Mouse (Mus musculus): Measurements from ENCODE around the gene Scap. TPM values are rescaled to one million over a fixed set of nuclear protein-coding genes. Genes with fewer than 3 reads are reported as not detected.
"Not testable (repeated sequence)": the region's sequence is repeated elsewhere in the genome, so short reads cannot be mapped to it uniquely, and the experiment has no call there.

Scap gene
- total and polyA plus RNA-seq, 3 experiments: 24.7 to 48.9 (median 40.4) TPM

DNA sequence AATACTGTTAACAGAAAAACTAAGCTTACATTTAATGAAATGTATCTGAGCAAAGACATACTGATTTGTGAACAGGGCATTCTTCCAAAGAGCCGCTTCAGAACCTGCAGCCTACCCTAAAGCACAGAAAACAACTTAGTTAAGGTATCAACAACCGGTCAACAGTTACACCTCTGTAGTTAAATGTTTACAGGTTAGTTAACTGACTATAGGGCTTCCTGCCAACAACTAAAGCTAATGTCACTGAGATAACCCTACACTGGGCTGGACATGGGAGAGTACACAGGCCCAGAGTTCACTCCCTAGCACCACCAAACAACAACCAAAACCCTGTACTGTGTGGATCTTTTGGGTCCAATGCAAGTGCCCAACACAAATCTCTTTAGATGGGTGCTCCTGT, 69.6 kb downstream of the Scap start:
- no peak overlapping the region for H3K27ac ChIP-seq (ENCODE audit: insufficient read depth, low read depth)
- H3K79me2 ChIP-seq (replicated peaks; ENCODE audit: control insufficient read depth, extremely low read depth, insufficient read depth, poor library complexity, severe bottlenecking): peaks cover 33% of the 10 kb centered on the region
- in situ Hi-C loops (cut with MboI; ENCODE audit: low pct_ligation_motif_present, low pct_unique_long_range_greater_than_20kb, low sequenced_read_pairs) (no loop called here), dilution Hi-C loops (cut with MboI; ENCODE audit: extremely low pct_ligation_motif_present, extremely low pct_unique_long_range_greater_than_20kb, low sequenced_read_pairs) (no loop called here)
- H3K4me3 ChIP-seq (replicated peaks in 1 of 3; ENCODE audit: low read depth in 2 of 3, low read length in 2 of 3, poor library complexity in 1 of 3): no peak overlapping the region
- no peak for DNase-seq (ENCODE audit: extremely low read depth)
- peaks cover 4 to 53% of the 10 kb centered on the region in 2 experiments; a peak in 3 of 4 replicates for H3K4me1 ChIP-seq (ENCODE audit: control insufficient read depth in 1 of 2, insufficient read depth in 2 of 2)
- H3K27me3 ChIP-seq (replicated peaks): no peaks in the 10 kb centered on the region
- H3K4me2 ChIP-seq (ENCODE audit: insufficient read depth, low read depth, poor library complexity, severe bottlenecking): no peak overlapping the region
- no peaks in the 10 kb centered on the region for H3K9me3 ChIP-seq (replicated peaks; ENCODE audit: low read length)
- H3K36me3 ChIP-seq (replicated peaks in 1 of 2; ENCODE audit: control insufficient read depth in 1 of 2, insufficient read depth in 1 of 2, low read length in 1 of 2): peaks cover 4 to 70% of the 10 kb centered on the region in 2 experiments
- H3K9ac ChIP-seq (ENCODE audit: insufficient read depth, low read depth): no peak overlapping the region
- TF ChIP-seq MYC (IDR thresholded peaks at IDR 0.05; ENCODE audit: low read depth, low read length) (no peak), PAX5 (IDR thresholded peaks at IDR 0.05; ENCODE audit: low read length) (no peak), MXI1 (IDR thresholded peaks at IDR 0.05; ENCODE audit: low read depth, low read length) (no peak), SIN3A (IDR thresholded peaks at IDR 0.05; ENCODE audit: low read length) (no peak), RAD21 (IDR thresholded peaks at IDR 0.05; ENCODE audit: low read depth, low read length) (no peak), IRF4 (IDR thresholded peaks at IDR 0.05; ENCODE audit: low read depth, low read length) (no peak), GABPA (IDR thresholded peaks at IDR 0.05; ENCODE audit: insufficient replicate concordance, low read depth, low read length) (no peak), POLR2A (IDR thresholded peaks at IDR 0.05; ENCODE audit: low read depth, low read length) (no peak), ZNF384 (IDR thresholded peaks at IDR 0.05; ENCODE audit: low read depth, low read length) (no peak)

DNA sequence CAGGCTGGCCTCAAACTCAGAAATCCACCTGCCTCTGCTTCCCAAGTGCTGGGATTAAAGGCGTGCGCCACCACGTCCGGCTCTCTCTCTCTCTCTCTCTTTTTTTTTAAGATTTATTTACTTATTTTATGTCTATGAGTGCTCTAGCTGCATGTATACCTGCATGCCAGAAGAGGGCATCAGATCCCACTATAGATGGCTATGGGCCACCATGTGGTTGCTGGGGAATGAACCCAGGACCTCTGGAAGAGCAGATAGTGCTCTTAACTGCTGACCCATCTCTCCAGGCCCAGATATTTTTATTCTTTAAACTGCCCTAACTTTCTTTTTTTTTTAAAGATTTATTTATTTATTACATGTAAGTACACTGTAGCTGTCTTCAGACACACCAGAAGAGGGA, 70.2 kb downstream of the Scap start:
- Histone ChIP-seq H3K79me2 (replicated peaks; ENCODE audit: control insufficient read depth, extremely low read depth, insufficient read depth, poor library complexity, severe bottlenecking) (peaks cover 34% of the 10 kb centered on the region), H3K4me1 (ENCODE audit: control insufficient read depth in 1 of 2, insufficient read depth in 2 of 2) (peaks cover 4 to 48% of the 10 kb centered on the region in 2 experiments; a peak in 3 of 4 replicates), H3K36me3 (replicated peaks in 1 of 2; ENCODE audit: control insufficient read depth in 1 of 2, insufficient read depth in 1 of 2, low read length in 1 of 2) (peaks cover 4 to 65% of the 10 kb centered on the region in 2 experiments)
- TF ChIP-seq CTCF (conservative IDR thresholded peaks at IDR 0.05 in 1 of 2, IDR thresholded peaks at IDR 0.05 in 1 of 2; ENCODE audit: low read depth in 2 of 2, low read length in 2 of 2): peak in 1 of 2 experiments; percentile 55; a peak in 2 of 4 replicates
- TF ChIP-seq MYC (IDR thresholded peaks at IDR 0.05; ENCODE audit: low read depth, low read length): peak; percentile 57; the same call in 1 of the 2 replicates
- H3K4me2 ChIP-seq (ENCODE audit: insufficient read depth, low read depth, poor library complexity, severe bottlenecking); H3K4me3 ChIP-seq (replicated peaks in 1 of 3; ENCODE audit: low read depth in 2 of 3, low read length in 2 of 3, poor library complexity in 1 of 3); H3K9me3 ChIP-seq (replicated peaks; ENCODE audit: low read length); in situ Hi-C loops (cut with MboI; ENCODE audit: low pct_ligation_motif_present, low pct_unique_long_range_greater_than_20kb, low sequenced_read_pairs); dilution Hi-C loops (cut with MboI; ENCODE audit: extremely low pct_ligation_motif_present, extremely low pct_unique_long_range_greater_than_20kb, low sequenced_read_pairs); H3K27me3 ChIP-seq (replicated peaks); H3K27ac ChIP-seq (ENCODE audit: insufficient read depth, low read depth); H3K9ac ChIP-seq (ENCODE audit: insufficient read depth, low read depth): not testable (repeated sequence)
- peak; percentile 33 for DNase-seq (ENCODE audit: extremely low read depth)

DNA sequence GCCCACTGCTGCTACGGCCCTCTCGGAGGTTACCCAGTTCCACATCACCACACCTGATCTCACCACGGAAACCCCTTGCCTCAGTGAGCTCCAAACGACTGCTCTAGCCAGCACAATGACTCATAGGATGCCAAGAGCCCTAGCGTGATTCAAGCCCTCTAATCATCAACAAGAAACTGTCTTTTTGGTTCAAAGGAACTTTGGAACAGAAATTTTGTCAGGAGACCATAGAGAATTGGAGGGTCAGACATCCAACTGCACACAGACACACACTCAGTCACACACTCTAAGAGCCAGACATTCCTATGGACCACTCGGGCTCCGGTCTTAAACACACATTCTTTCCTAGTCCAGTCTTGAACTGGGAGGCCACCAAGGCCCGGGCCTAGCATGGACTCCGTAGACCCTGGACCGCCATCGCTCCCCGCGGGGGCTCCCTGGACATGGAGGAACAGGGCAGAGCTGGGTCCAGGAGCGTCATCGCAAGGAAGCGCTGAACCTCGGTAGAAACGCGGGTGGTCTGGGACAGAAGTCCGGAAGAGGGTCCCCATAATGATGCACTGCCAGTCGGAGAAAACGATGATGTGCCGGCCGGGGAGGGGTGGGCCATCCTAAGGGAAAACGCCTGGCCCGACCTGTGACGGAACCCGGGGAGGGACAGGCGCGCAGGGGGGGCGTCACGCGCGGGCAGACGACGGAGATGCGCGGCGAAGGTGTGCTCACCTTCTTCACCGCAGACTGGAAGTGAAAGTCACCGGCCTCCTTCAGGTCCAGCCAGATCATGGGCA, 74.4 kb downstream of the Scap start:
- Histone ChIP-seq H3K9me3 (replicated peaks; ENCODE audit: low read length) (no peaks in the 10 kb centered on the region), H3K79me2 (replicated peaks; ENCODE audit: control insufficient read depth, extremely low read depth, insufficient read depth, poor library complexity, severe bottlenecking) (peaks cover 31% of the 10 kb centered on the region), H3K4me3 (replicated peaks in 1 of 3; ENCODE audit: low read depth in 2 of 3, low read length in 2 of 3, poor library complexity in 1 of 3) (peak overlapping the region; percentile 90 to 99 (median 96)), H3K9ac (ENCODE audit: insufficient read depth, low read depth) (peak overlapping the region; percentile 97), H3K27ac (ENCODE audit: insufficient read depth, low read depth) (peak overlapping the region; percentile 50), H3K36me3 (replicated peaks in 1 of 2; ENCODE audit: control insufficient read depth in 1 of 2, insufficient read depth in 1 of 2, low read length in 1 of 2) (peaks cover 0 to 25% of the 10 kb centered on the region in 2 experiments), H3K4me1 (ENCODE audit: control insufficient read depth in 1 of 2, insufficient read depth in 2 of 2) (peaks cover 6 to 47% of the 10 kb centered on the region in 2 experiments; a peak in 3 of 4 replicates), H3K4me2 (ENCODE audit: insufficient read depth, low read depth, poor library complexity, severe bottlenecking) (peak overlapping the region; percentile 78), H3K27me3 (replicated peaks) (no peaks in the 10 kb centered on the region)
- dilution Hi-C loops (cut with MboI; ENCODE audit: extremely low pct_ligation_motif_present, extremely low pct_unique_long_range_greater_than_20kb, low sequenced_read_pairs) (no loop called here), in situ Hi-C loops (cut with MboI; ENCODE audit: low pct_ligation_motif_present, low pct_unique_long_range_greater_than_20kb, low sequenced_read_pairs) (no loop called here)
- peak; percentile 77 for DNase-seq (ENCODE audit: extremely low read depth)
- TF ChIP-seq ZNF384 (IDR thresholded peaks at IDR 0.05; ENCODE audit: low read depth, low read length) (no peak), EP300 (IDR thresholded peaks at IDR 0.05; ENCODE audit: low read length) (no peak), ETS1 (conservative IDR thresholded peaks at IDR 0.05; ENCODE audit: low read depth, low read length) (peak; percentile 13; the same call in 1 of the 2 replicates), ZMIZ1 (IDR thresholded peaks at IDR 0.05; ENCODE audit: low read depth, low read length) (no peak), E2F4 (IDR thresholded peaks at IDR 0.05; ENCODE audit: insufficient replicate concordance, low read depth, low read length) (no peak), MYC (IDR thresholded peaks at IDR 0.05; ENCODE audit: low read depth, low read length) (no peak), USF2 (conservative IDR thresholded peaks at IDR 0.05; ENCODE audit: low read depth, low read length) (no peak), IRF4 (IDR thresholded peaks at IDR 0.05; ENCODE audit: low read depth, low read length) (no peak), CHD2 (IDR thresholded peaks at IDR 0.05; ENCODE audit: low read length) (no peak), NELFE (IDR thresholded peaks at IDR 0.05; ENCODE audit: low read depth, low read length) (no peak), RCOR1 (conservative IDR thresholded peaks at IDR 0.05; ENCODE audit: low read depth, low read length) (no peak), JUND (conservative IDR thresholded peaks at IDR 0.05; ENCODE audit: low read depth, low read length) (no peak), MEF2A (IDR thresholded peaks at IDR 0.05; ENCODE audit: borderline replicate concordance, low read depth, low read length) (no peak), NRF1 (IDR thresholded peaks at IDR 0.05; ENCODE audit: low read depth, low read length) (no peak), HCFC1 (IDR thresholded peaks at IDR 0.05; ENCODE audit: low read depth, low read length) (no peak), TBP (conservative IDR thresholded peaks at IDR 0.05; ENCODE audit: low read depth, low read length) (no peak), TCF12 (IDR thresholded peaks at IDR 0.05; ENCODE audit: low read depth, low read length) (peak; percentile 22; the same call in 1 of the 2 replicates), SMC3 (IDR thresholded peaks at IDR 0.05; ENCODE audit: low read depth, low read length) (no peak)
